Mouse (Mus musculus) adrenal gland, adult (tissue): ENCODE data around the gene Olfr49.

Source experiments
- DNase-seq, 2 experiments: peaks; one replicate each; pipeline ENCODE4 v3.0.0; 2022 to 2023; ENCODE audit warnings: low spot score in 1 of 2; ENCODE audit not compliant: inconsistent age in 2 of 2

Olfr49 gene

DNA sequence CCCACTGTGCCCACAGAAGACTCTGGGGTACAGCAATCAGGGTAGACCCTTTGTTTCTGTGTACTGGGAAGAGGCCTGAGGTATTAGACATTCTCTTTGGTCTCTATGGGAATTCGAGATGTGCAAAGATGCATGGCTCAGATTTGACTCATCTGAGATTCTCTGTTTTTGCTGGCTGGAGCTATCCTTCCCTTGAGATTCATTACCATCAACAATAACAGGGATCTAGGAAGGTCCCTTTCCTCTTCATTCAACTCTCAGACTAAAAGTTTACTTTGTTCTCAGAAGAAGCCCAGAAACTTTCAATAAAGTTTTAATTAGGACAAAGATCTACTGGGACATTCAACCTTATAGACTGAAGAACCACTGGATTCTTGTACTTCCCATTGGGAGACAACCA is at the start of gene Olfr49:
Olfr49 (minus strand) TSS at position 101 of the 400 bp plus-strand sequence.
- no peak for DNase-seq

DNA sequence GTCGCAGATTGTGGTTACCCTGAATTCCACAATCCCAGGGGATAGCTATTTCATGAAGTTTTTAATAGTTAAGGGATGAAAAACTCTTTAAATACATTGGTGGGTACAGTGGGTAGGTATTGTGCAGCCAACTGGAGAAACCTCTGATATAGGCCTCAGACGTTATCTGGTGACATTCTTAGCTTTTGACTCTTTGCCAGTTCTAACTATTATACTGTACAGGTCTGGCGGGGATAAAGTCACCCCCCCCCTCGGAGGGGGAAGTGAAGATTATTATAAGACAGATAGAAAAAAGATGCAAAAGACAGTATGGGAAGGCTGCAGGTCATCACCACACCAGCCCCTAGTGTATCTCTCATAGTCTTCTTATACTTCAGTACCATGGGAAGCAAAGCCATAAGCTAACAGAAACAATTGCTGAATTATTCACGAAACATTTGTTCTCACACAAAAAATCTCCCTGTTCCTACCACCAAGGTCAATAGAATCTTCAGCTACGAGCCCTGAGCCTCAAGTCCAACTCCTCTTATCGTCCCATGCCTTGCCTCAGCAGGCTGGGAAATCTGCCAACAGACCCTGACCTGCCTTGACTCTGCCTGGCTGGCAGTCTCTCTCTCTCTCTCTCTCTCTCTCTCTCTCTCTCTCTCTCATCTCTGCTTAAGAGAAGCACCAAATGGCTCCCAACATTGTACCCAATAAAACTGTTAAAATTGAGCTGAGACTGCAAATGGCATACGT is 48.9 kb upstream of the Olfr49 start:
- DNase-seq, result peak; percentile 91 to 92

DNA sequence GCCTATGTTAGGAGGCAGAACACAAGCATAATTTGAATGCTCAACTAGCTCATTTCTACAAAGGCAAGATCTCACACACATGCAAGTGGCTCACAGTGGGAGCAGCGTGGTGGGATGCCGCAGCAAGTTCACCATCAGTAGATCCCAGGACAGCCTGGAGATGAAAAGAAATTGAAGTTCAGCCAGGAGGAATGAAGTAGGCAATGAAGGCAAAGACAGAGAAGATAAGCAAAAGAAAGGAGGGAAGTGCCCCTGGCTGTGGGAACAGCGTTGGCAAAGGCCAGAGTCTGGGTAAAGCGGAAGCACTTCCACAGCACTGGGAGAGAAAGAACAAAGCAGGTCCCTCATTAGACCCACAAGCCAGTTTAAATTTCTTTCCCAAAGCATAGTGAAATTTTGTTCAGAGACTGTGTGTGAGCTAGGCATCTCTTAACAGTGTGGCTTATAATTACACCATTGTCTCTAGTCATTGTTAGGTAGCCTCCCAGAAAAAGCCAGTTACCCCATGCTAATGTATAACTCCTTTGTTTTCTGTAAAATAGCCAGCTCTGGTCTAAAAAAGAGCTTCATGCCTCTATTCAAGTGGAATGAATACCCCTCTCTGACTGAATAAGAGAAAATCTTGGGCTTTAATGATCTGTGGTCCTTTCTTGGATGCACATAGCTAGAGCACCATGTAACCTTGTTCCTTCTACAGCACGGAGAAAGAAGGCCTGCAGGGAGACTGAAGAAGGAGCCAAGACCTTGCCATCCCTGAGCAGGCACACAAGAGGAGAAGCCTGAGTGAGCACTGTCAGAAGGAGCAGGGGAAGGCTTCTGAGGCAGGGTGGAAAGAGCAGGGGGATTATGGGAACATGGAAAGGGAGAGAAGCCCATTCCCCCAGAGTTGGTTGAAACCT is 47.7 kb upstream of the Olfr49 start:
- DNase-seq, result no peak

DNA sequence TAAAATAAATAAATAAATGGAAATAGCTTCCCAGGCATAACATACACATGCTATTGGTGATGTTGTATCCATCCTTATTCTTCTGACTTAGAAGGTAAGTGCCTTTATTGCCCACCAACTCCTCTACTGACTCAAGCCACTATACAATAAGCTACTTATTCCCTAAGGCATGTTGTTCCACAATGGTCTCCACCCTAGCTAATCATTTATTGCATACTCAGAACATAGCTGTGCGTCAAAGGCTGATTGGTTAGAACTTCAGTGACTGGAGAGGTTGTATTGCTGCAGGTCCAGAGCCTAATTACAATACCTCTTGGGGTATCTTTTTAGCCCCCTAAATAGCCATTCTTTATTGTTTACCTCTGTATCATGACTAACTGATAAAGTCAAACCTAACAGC is 46.4 kb upstream of the Olfr49 start:
- no peak for DNase-seq

DNA sequence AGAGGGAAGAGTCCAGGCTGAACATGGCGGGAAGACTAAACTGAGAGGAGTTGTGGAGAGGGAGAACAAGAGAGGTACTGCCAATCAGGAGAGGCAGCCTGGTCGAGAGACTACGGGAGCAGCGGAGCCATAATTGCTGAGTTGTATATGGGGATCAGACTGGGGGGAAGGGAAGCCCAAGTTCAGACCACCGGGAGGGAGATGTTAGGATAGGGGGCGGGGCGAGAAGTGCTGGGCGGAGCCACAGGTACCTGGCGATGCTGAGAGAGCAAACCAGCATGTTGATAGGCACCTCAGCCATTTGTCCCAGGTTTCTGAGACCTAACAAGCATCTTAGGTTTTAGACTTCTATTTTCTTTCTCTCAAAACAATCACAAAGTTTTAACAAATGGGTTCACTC is 44.5 kb upstream of the Olfr49 start:
- DNase-seq, result no peak

DNA sequence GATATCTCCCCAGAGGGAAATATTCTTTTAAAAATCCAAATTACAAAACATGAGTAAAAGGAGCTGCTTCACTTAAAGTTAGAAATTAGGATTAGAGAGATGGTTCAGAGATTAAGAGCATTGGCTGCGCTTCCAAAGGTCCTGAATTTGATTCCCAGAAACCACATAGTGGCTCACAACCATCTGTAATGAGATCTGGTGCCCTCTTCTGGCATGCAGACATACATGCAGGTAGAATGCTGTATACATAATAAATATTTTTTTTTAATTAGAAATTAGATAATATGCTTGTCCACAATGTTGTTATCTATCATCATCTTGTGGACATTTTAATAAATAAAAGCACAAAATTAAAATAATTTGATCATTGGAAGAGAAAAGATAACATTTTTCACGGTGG is 43.8 kb upstream of the Olfr49 start:
- DNase-seq, result peak in 1 of 2 experiments; percentile 25

DNA sequence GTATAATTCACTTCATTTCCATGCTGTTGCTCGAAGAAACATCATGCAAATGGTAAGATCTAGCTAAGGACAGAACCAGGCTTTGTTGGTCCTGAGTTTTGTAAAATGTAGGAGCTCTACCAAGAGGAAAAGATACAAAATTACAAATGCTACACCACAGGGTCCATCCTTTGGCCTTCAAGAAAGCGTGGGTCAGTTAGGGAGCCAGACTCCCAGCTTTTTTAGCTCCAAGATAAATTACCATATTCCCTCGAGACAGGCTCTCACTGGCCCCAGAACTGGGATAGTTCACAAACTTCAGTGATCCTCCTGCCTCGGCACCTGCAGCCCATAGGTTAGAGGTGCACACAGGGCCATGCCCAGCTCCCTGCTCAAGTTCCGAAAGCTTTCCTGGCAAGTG is 39.7 kb upstream of the Olfr49 start:
- DNase-seq, result no peak

DNA sequence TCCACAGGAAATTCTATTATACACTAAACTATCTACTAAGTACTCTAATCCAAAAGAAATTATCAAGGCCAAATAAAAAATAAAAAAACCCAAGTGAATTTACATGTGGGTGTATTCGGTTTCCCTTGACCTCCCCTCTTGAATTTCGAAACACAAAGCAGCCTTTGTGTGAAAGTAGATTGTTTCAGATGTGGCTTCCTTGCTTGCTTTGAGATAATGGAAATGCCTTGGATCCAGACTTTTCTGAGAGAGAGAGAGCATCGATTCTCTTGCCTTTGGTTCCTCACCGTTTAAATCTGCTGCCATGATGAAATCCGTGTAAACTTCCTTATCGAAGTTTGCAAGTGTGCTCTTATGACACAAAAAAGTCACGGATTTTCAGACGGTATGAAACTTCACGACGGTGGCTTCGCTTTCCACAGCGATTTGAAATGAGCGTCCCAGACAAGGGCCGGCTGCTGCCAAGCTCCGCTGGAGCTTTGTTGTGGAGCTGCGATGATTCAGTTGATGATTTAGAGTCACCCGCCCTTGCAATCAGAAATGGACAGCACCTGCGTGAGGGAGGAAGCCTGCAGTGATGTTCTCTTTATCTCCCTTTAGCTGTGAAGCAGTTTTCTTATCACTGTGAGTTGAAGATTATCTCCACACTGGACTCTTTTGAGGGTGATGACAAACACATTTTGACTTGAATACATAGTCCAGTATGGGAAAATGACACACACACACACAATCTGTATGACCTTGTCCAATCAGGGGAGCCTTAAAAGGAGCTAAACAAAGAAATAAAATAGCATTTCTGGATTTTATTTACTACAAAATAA is 37.0 kb upstream of the Olfr49 start:
- DNase-seq, result peak in 1 of 2 experiments; percentile 76

DNA sequence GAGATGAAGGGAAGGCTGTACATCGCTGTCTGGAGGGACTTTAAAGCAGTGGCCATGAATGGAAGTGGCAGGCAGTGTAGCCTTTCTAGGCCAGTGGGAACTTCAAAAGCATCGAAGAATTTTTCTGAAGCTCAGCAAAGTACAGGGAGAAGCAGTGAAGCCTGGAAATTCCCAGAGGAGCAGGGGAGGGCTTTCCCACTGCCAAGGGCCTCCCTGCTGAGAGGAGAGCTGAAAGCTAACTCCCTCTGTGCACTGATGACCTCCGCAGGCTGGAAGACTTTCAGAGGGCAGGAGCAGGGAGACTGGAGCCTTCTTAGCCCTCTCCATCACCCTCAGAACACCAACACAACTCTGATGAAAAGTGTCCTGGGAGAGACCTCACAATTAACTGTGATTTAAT is 27.0 kb upstream of the Olfr49 start:
- peak in 1 of 2 experiments; percentile 62 for DNase-seq

DNA sequence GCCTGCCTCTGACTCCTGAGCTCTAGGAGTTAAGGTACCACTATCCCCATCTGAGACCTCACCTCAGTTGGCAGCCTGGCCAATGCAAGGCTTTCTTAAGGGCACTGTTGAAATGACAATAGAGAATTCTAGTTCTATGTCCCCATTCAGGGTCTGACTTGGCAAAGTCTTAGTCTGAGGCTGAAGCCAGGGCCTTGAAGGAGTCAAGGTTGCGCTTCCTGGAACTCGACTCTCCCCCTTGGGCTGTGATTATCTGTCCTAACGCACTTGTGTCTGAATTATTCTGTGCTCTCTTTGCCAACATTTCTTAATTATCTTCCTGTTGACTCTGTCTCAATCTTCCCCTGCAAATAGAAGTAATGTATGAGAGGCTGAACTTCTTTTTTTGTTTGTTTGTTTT is 15.9 kb upstream of the Olfr49 start:
- DNase-seq, result peak in 1 of 2 experiments; percentile 46

DNA sequence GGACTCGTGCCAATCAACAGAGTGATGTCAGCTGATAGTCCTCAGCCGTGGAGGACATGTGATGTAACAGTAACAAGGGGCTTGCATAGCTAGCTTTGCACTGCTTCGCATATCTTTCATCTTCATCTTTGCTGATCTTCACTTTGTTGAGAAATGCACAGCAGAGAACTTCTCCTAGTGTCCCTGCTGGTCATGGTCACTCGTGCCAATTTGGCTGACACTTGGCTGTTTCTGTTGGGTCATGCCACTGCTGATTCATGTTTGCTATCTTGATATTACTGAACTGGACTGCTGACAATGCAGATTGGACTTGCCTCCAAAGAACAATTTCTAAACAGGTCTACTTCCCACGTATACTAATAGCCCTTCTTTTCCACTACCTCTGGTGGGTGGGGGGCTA is 15.4 kb upstream of the Olfr49 start:
- peak; percentile 84 to 92 for DNase-seq

DNA sequence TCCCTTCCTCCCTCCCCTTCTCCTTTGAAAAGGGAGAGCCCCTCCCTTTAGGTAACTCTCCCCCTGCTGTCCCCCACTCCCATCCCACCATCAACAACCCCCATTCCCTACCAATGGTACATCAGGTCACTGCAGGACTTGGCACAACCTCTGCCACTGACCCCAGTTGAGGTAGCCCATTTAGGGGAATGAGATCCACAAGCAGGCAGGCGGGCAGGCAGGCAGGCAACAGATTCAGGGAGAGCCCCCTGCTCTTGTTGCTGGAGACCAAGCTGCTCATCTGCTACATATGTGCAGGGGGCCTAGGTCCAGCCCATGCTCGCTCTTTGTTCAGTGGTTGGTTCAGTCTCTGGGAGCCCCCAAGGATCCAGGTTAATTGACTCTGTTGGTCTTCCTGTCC is 8.3 kb downstream of the Olfr49 start:
- DNase-seq, result no peak

DNA sequence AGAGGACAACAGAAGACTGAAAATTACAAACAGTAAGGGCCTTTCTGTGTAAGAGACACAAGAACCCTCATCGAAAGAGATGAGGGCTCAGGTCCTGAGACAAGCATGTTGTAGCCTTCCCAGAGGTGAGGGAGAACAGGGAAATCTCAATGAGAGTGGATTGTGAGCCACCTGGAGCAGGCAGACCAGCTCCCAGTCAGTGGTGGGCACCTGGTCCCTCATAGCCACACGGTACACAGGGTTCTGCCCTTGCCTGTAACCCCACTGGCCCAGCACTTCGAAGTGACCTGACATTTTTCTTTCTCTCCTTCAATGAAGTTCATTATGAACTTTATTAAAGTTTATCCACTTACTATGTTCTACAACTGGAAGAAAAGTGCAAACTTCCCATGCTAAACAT is 12.0 kb downstream of the Olfr49 start:
- peak in 1 of 2 experiments; percentile 61 for DNase-seq

DNA sequence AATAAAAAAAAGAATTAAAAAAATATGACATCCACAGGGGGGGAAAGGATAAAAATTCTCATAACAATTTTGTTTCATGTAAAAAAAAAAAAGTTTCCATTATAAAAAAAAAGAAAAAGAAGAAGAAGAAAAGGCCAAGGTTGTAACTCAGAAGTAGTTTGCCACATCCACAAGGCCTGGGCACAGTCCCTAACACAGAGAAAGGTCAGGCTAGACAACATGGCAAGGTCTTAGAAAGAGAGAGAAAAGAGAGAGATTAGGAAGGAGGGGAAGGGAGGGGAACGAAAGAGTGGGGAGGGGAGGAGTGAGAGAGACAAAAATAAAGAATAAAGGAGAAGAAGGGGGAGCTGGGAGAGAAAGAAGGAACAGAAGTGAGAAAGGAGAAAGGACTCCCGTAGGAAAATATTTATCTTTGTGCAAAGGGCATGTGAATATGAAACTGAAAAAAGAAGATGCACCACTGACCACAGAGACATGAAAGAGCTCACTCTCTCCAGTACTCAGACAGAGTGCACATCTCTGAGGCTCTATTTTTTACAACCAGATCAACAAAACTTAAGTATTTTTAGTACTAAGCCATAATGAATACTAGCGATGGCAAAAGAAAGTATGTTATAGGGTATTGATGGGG is 12.6 kb downstream of the Olfr49 start:
- DNase-seq, result peak; percentile 64 to 85

DNA sequence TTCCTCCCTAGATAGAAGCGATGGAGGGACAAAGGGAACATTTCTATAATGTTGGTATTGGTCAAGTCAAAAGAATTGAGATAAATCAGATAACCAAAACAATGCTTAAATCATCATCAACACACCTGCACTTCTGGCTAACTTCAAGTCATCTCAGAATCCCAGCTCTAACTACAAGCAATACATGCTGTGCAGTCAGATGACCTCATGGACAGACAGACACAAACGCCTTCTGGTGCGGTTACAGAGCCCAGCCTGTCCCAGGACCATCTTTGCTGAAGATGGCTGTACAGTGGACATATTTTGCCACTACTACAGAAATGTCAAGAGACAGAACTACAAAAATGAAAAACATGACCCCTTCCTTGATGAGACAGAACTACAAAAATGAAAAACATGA is 14.3 kb downstream of the Olfr49 start:
- peak in 1 of 2 experiments; percentile 51 for DNase-seq

DNA sequence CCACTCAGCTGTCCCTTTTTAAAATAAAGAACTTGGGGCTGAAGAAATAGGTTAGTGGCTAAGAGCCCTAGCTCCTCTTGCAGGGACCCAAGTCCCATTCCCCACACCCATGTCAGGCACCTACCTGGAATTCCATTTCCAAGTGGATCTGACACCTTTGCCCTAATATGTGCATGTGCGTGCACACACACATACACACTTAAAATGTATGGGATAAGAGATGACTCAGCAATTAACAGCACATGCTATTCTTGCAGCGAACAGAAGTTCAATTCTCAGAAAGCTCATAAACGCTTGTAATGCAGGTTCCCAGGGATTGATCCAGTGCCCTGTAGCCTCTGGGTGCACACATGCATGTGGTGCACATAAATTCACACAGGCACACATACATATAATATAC is 15.2 kb downstream of the Olfr49 start:
- peak in 1 of 2 experiments; percentile 47 for DNase-seq

DNA sequence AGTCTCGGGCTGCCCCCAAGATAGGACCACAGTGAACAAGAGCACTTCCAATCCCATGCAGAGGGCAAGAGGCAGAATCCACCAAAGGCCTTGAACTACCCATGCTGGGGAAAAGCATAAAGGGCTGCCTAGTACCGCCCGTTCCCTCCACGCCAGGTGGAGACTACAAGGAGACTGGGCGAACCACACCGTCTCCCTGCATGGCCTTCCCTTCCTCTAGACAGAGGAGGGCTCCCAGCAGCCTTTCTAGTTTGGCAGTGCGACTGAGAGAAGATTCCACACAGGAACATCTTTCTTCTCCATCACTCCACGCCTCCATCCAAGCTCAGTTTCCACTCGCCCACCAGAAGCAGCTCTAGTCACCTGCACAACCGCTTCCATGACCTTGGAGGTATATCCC is 16.8 kb downstream of the Olfr49 start:
- DNase-seq, result peak; percentile 18 to 46

DNA sequence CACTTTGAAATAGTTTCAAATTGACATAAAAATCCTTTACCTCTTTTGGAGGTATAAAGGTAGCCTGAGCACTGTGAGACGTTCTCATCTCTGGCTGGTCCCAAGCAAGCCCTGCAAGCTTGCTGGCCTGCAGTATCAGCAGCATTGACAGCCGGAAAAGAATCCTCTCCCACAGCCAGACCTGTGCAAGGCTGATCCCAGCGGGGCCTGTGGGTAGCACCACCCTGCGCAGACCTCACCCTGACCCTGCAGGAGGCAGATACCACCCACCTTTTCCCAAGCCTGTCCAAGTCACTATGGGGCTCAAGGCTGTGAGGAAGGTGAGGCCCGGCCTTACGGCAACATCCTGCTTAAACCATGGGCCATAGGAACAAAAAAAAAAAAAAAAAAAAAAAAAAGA is 18.8 kb downstream of the Olfr49 start:
- DNase-seq, result no peak

DNA sequence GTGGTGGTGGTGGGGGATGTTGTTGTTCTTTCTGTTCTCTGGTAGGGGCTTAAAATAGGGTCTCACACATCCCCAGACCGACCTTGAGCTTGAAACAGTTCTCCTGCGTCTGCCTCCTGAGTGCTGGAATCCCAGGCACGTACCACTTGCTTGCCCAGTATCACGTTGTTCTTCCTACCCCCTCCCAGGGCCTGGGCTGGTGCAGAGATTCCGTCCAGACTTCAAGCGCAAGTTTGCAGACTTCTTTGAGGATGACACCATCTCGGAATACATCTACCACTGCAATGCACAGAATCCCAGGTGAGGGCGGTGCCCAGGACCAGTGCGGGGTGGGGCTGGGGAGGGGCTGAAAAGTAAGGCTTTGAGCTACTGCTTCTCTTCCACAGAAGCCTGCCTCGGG is 19.6 kb downstream of the Olfr49 start:
- DNase-seq, result no peak

DNA sequence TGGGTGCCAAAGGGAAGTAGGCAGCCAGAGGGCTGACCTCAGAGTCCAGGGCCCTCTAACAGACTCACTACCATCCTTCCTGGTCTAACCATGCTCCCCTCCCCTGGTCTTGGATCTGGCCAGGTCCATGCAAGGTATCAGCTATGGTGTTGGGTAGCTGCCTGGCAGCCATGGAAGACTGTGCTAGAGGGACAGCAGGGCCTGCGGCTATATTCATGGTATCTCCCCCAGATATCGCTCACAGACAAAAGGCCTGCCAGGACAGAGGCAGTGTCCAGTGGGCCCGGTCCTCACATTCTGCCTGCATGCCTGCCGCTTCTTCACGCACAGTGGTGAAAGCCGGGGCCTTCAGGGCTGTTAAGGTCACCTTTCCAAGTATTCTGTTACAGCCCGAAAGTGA is 20.5 kb downstream of the Olfr49 start:
- no peak for DNase-seq

DNA sequence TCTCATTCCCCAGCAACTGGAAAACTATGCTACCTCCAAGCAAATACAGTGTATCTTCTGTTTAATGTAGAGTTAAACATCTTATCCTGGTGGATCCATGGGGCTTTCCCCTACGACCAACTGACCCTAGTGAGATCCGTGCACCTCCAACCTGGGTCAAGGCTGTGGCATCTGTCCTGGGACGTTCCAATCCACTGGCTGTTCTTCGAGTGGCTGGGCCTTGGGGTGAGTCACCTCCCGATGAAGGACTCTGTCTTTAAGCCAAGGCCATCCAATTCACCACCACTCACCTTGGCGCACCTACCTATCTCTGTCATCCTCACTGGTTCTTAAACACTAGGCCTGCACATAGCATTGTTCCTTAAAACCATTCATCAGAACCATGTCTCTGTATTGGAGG is 21.6 kb downstream of the Olfr49 start:
- DNase-seq, result peak; percentile 84 to 87
